Mouse (Mus musculus) limb, embryonic 14.5 days (tissue): ENCODE measurements around the gene Dand5. TPM values are rescaled to one million over a fixed set of nuclear protein-coding genes. Genes with fewer than 3 reads are reported as not detected.

Experiments
- ATAC-seq: fragments of 200-750 bp; cut with Nextera tagmentation; 2 replicates; pipeline ENCODE4 v1.8.0; 2017; ENCODE audit warnings: low read depth, moderate number of reproducible peaks, moderate TSS enrichment; ENCODE audit not compliant: low FRiP score
- DNase-seq: peaks from one replicate; pipeline ENCODE4 v3.0.0-alpha.2; 2015; ENCODE audit warnings: low spot score
- H3K27ac ChIP-seq: fragments of 300-500 bp; sonication (generic); replicated peaks from 2 replicates; pipeline ENCODE4 v1.5.1; 2014; ENCODE audit warnings: low read depth, mild to moderate bottlenecking, low read length, moderate library complexity, mixed read lengths
- H3K27me3 ChIP-seq: fragments of 300-500 bp; sonication (generic); 2 replicates; pipeline ENCODE4 v1.6.1; 2014; ENCODE audit warnings: low read length, mixed read lengths; ENCODE audit not compliant: control insufficient read depth, insufficient read depth
- H3K36me3 ChIP-seq: fragments of 300-500 bp; sonication (generic); 2 replicates; pipeline ENCODE4 v1.6.1; 2014; ENCODE audit warnings: mild to moderate bottlenecking, low read length, moderate library complexity, mixed read lengths; ENCODE audit not compliant: control insufficient read depth, insufficient read depth
- H3K4me1 ChIP-seq: fragments of 300-500 bp; sonication (generic); 2 replicates; pipeline ENCODE4 v1.6.1; 2014; ENCODE audit warnings: antibody characterized with exemption, low read length, mixed read lengths; ENCODE audit not compliant: control insufficient read depth, insufficient read depth
- H3K4me2 ChIP-seq: fragments of 300-500 bp; sonication (generic); replicated peaks from 2 replicates; pipeline ENCODE4 v1.6.1; 2014; ENCODE audit warnings: low read depth, mild to moderate bottlenecking, low read length, moderate library complexity; ENCODE audit not compliant: severe bottlenecking
- H3K4me3 ChIP-seq: fragments of 300-500 bp; sonication (generic); replicated peaks from 2 replicates; pipeline ENCODE4 v1.5.1; 2014; ENCODE audit warnings: low read length
- H3K9ac ChIP-seq: fragments of 300-500 bp; sonication (generic); 2 replicates; pipeline ENCODE4 v1.6.1; 2014; ENCODE audit warnings: mild to moderate bottlenecking, low read depth, low read length, moderate library complexity; ENCODE audit not compliant: severe bottlenecking
- H3K9me3 ChIP-seq: fragments of 300-500 bp; sonication (generic); 2 replicates; pipeline ENCODE4 v1.6.1; 2016; ENCODE audit warnings: low read length; ENCODE audit not compliant: control insufficient read depth
- POLR2A ChIP-seq: fragments of 200-500 bp; IDR thresholded peaks from 2 replicates; pipeline ENCODE4 v1.8.0; 2012; ENCODE audit warnings: inconsistent platforms, mild to moderate bottlenecking, moderate library complexity, borderline replicate concordance; ENCODE audit not compliant: insufficient read depth, insufficient read length; ENCODE audit errors: extremely low read depth
- WGBS: fragments of 180-500 bp; shearing (Covaris S2); extraction: QIAGEN DNeasy Blood & Tissue Kit; methylation state at CpG from one replicate; pipeline ENCODE4 v1.1.7; 2014; 5-methylcytosine and 5-hydroxymethylcytosine counted together
- polyA plus RNA-seq, 2 experiments: library from polyadenylated mRNA; depleted of rRNA in 1 of 2; stranded (reverse) in 1 of 2; unstranded in 1 of 2; fragments of >200 nt; fragmentation: Nextera tagmentation in 1 of 2; extraction: Ambion mirVana in 1 of 2; gene quantifications; 2 replicates each; pipeline versions ENCODE4 v1.2.1 to v1.2.3; 2012 to 2014

Gene Dand5
- polyA plus RNA-seq, 2 experiments = 5.9 to 6.9 TPM

DNA sequence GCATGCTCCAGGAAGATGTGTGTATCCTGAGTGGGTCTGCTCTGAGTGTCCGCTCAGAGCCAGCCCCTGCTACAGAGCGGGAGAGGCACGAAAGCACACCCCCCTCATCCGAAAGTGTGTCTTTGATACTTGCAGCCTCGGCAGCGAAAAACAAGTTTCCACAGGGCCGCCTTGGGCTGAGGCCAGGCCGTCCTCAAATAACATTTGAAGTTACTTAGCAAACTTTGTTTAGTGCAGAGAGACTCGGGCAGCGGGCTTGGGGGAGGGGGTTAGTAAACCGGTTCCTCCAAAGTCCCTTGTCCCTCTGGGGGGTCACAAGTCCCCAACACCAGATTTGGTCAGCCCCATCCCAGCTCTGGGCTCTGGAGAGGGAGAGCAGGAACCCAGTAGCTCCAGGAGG, 33.7 kb downstream of the Dand5 start:
- no peak for TF ChIP-seq POLR2A
- no peaks in the 10 kb centered on the region for H3K9me3 ChIP-seq
- H3K4me2 ChIP-seq = peak overlapping the region; percentile 37
- DNase-seq (peak; percentile 79), ATAC-seq (no peak)
- H3K27me3 ChIP-seq = 0 out of 2 replicates have a peak, but pooled peaks cover 24% of the 10 kb centered on the region
- 0 out of 2 replicates have a peak overlapping the region, but pooled peaks have one; percentile 29 for H3K9ac ChIP-seq
- H3K27ac ChIP-seq = peak overlapping the region; percentile 58; the same call in 1 of the 2 replicates
- H3K36me3 ChIP-seq = peaks cover 28% of the 10 kb centered on the region; the same call in 1 of the 2 replicates
- 0 out of 2 replicates have a peak overlapping the region, but pooled peaks have one; percentile 7 for H3K4me3 ChIP-seq
- H3K4me1 ChIP-seq = peaks cover 82% of the 10 kb centered on the region
- WGBS = 5% methylated on average over 11 of the region's 11 CpGs

GRCm38 (mm10) chr8:84787523-84788302, 34.9 kb downstream of the Dand5 start:
- Histone ChIP-seq H3K27me3 (0 out of 2 replicates have a peak, but pooled peaks cover 24% of the 10 kb centered on the region), H3K9me3 (no peaks in the 10 kb centered on the region), H3K4me2 (peak overlapping the region; percentile 41; the same call in 1 of the 2 replicates), H3K36me3 (peaks cover 19% of the 10 kb centered on the region; the same call in 1 of the 2 replicates), H3K27ac (no peak overlapping the region), H3K9ac (0 out of 2 replicates have a peak overlapping the region, but pooled peaks have one; percentile 29), H3K4me3 (no peak overlapping the region), H3K4me1 (peaks cover 87% of the 10 kb centered on the region)
- WGBS = 43% methylated on average over 14 of the region's 14 CpGs
- ATAC-seq = no peak
- no peak for TF ChIP-seq POLR2A
- DNase-seq = no peak

GRCm38 (mm10) chr8:84786801-84787467, 35.7 kb downstream of the Dand5 start:
- Histone ChIP-seq H3K4me2 (peak overlapping the region; percentile 41), H3K27ac (no peak overlapping the region), H3K27me3 (0 out of 2 replicates have a peak, but pooled peaks cover 24% of the 10 kb centered on the region), H3K4me3 (peak overlapping the region; percentile 25), H3K9me3 (no peaks in the 10 kb centered on the region), H3K4me1 (peaks cover 94% of the 10 kb centered on the region), H3K36me3 (peaks cover 18% of the 10 kb centered on the region; the same call in 1 of the 2 replicates), H3K9ac (0 out of 2 replicates have a peak overlapping the region, but pooled peaks have one; percentile 38)
- DNase-seq (no peak), ATAC-seq (no peak)
- WGBS = 35% methylated on average over 11 of the region's 11 CpGs
- no peak for TF ChIP-seq POLR2A

- H3K4me1 ChIP-seq = peaks cover 100% of the 10 kb centered on the region
- no peak for DNase-seq
- no peak overlapping the region for H3K27ac ChIP-seq
- H3K27me3 ChIP-seq = 0 out of 2 replicates have a peak, but pooled peaks cover 24% of the 10 kb centered on the region
- H3K4me2 ChIP-seq = peak overlapping the region; percentile 41
- H3K36me3 ChIP-seq = peaks cover 18% of the 10 kb centered on the region; the same call in 1 of the 2 replicates
- ATAC-seq = 0 out of 2 replicates have a peak, but pooled peaks have one; percentile 6
- peak overlapping the region; percentile 25 for H3K4me3 ChIP-seq
- H3K9me3 ChIP-seq = no peaks in the 10 kb centered on the region
- H3K9ac ChIP-seq = peak overlapping the region; percentile 38
- 11% methylated on average over 37 of the region's 38 CpGs for WGBS
- TF ChIP-seq POLR2A = no peak
Observed at GRCm38 (mm10) chr8:84785756-84786677, 36.6 kb downstream of the Dand5 start.

- 0 out of 2 replicates have a peak, but pooled peaks cover 24% of the 10 kb centered on the region for H3K27me3 ChIP-seq
- no peak overlapping the region for H3K27ac ChIP-seq
- peaks cover 99% of the 10 kb centered on the region for H3K4me1 ChIP-seq
- H3K36me3 ChIP-seq = peaks cover 14% of the 10 kb centered on the region; the same call in 1 of the 2 replicates
- H3K4me2 ChIP-seq = peak overlapping the region; percentile 41
- no peak for TF ChIP-seq POLR2A
- H3K4me3 ChIP-seq = peak overlapping the region; percentile 25
- H3K9me3 ChIP-seq = no peaks in the 10 kb centered on the region
- ATAC-seq = no peak
- DNase-seq = no peak
- WGBS = 23% methylated on average over 11 of the region's 11 CpGs
- H3K9ac ChIP-seq = peak overlapping the region; percentile 38
Observed at GRCm38 (mm10) chr8:84785506-84785755, 37.2 kb downstream of the Dand5 start.
